Mouse (Mus musculus): Measurements from ENCODE around the gene Tcirg1.

- TF ChIP-seq CTCF (IDR thresholded peaks at IDR 0.05; ENCODE audit: borderline replicate concordance, insufficient read depth, low read depth, low read length) (no peak), POLR2A (IDR thresholded peaks at IDR 0.05; ENCODE audit: borderline replicate concordance, insufficient read depth, low read length) (no peak)
Observed at GRCm38 (mm10) chr19:3880054-3880848, 26.7 kb downstream of the Tcirg1 start.
